Mouse (Mus musculus): ENCODE data around the gene Sar1a.

Sar1a gene

DNA sequence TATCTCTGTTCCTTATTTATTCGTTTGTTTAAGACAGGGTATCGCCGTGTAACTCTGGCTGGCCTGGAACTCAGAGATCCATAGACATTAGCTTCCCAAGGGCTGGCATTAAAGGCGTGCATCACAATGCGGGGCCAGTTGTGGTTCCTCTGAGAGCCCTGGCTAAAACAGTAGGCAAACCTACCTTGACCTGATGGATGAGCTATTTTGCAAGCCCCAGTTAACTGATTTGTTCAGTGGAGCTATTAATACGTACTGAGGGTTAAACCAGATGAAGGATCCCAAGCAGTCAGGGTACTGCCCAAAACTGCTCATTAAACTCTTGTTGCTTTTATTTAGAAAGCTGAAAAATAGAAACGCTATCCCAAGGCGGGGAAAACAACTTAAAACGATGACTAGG is 554 bp upstream of the Sar1a start:
- no peak for DNase-seq (ENCODE audit: low read depth, low spot score)

- DNase-seq (ENCODE audit: low read depth, low spot score) = no peak
Observed at GRCm38 (mm10) chr10:61689405-61689804, 9.3 kb downstream of the Sar1a start.

DNA sequence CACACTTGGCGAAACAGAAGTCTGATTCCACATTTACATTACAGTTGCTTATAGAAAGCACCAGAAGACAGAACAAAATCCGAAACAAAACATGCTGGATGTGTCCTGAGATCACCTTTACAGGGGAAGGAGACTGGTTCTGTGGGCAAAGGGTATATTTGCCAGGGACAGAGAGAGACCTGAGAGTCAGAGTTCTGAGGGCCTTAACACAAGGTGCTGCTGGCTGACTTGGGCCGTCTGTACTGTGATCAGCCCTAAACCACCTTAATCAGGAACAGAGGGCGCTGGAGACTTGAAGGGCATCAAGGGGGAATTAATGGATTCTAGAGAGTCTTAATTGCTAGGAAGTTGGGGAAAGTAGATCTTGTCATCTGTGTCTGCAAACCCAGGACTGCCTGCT is 13.5 kb downstream of the Sar1a start:
- DNase-seq (ENCODE audit: low read depth, low spot score) = no peak

DNA sequence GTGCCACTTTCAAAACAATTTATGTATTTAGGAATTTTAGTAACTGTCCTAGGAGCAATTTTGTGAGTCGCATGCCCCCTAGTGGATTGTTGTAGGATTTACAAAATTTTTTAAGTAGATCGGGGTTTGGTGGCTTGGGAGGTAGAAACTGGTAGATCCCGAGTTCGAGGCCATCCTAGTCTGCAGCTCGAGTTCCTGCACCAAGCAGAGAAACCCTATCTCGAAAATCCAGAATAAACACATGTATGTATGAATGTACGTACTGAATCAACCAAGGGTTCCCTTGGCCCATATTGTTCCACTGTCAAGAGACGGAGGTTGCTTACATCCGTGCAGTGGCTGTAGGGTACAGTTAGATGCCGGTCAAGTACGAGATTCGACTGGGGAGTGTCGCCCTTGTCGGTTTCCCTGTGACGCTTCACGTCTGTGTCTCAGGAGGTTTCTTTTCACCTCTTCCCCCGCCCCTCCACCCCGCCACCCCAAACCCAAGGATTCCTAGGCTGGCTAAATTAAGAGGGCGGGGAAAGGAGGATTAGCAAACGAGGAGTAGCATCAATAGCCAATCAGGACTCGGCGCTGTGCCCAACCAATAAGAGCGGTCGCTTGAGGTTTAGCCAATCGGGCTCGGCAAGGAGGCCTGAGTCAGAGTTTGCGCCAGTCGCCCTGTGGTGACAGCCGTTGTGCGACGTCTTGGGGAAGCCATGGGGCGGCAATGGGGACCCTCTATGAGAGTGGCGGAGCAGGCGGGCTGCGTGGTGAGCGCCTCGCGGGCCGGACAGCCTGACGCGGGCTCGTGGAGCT is 15.0 kb downstream of the Sar1a start, which contains the start of gene Tysnd1:
Gene Tysnd1 (plus strand): TSS at position 645 of the 801 bp plus-strand sequence.
- DNase-seq (ENCODE audit: low read depth, low spot score) = peak; percentile 94

GRCm38 (mm10) chr10:61695703-61696559 is 15.8 kb downstream of the Sar1a start:
- DNase-seq (ENCODE audit: low read depth, low spot score) = no peak

GRCm38 (mm10) chr10:61696560-61696823 is 16.4 kb downstream of the Sar1a start:
- DNase-seq (ENCODE audit: low read depth, low spot score) = no peak

GRCm38 (mm10) chr10:61697028-61697427 is 16.9 kb downstream of the Sar1a start:
- no peak for DNase-seq (ENCODE audit: low read depth, low spot score)

DNA sequence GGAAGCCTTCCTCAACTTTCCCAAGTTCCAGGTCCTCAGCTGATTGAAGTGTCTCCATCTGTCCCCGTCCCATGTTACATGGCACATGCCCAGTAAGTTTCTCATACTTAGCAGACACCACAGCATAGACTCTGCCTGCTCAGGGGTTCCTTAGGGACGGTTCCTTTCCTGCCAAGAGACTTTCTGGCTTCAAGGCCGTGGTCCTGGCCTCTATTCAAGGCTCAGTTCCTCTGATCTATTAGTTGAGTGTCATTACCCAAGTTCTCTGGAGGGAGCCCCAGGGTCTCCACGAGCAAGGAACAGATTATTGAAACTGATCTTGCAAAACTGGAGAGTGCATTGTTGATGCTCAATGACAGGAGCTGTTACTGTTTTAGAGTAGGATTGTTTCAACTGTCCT is 24.6 kb downstream of the Sar1a start:
- DNase-seq (ENCODE audit: low read depth, low spot score) = no peak

DNA sequence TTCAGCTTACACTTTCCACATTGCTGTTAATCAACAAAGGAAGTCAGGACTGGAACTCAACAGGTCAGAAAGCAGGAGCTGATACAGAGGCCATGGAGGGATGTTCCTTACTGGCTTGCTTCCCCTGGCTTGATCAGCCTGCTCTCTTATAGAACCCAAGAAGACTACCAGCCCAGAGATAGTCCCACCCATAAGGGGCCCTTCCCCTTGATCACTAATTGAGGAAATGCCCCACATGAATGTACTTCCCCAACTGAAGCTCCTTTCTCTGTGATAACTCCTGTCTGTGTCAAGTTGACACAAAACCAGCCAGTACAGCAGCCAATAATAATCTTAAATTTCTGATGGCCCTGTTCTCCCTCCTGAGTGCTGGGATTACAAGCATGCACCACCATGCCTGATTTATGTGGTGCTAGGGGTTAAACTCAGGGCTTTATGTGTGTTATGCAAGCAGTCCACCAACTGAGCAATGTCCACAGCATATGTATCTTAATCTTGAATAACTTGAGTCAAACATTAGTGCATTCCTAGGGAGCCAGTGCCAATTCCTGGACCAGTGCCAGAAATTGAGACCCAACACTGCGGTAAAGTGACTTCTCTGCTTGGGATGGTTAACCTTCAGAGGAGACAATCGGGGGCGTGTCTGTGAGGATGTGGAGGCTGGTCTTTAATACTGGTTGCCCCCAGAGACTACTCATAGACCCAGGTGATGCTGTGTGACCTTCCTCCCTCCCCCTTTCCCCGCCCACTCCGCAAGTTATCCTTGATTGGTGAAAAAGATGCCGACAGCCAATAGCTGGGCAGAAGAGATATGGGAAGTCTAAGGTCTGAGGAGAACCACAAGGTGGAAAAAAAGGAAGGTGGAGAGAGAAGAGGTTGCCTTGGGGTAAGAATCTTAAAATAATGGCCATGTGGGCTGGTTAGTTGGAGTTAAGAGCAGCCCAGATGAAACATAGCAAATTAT is 26.6 kb downstream of the Sar1a start:
- no peak for DNase-seq (ENCODE audit: low read depth, low spot score)

- DNase-seq (ENCODE audit: low read depth, low spot score) = no peak
Observed at GRCm38 (mm10) chr10:61713601-61714000, 33.5 kb downstream of the Sar1a start.

DNA sequence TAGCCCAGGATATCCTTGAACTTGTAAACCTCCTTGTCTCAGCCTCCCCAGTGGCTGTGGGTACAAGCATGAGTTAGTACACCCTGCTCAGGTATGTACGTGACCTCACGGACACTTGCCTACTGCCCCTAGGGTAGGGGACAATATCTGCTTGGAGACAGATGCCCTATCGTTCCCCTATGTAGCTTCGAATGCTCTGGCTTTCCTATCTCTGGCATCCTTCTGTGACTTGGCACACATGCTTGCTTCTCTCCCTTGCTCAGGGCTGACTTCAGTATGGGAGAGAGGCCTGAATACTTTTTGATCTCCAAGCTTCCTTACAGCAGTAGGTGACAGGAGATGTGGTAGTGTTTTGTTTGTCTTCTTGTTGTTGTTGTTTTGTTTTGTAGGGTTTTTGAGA is 34.0 kb downstream of the Sar1a start:
- DNase-seq (ENCODE audit: low read depth, low spot score) = no peak

DNA sequence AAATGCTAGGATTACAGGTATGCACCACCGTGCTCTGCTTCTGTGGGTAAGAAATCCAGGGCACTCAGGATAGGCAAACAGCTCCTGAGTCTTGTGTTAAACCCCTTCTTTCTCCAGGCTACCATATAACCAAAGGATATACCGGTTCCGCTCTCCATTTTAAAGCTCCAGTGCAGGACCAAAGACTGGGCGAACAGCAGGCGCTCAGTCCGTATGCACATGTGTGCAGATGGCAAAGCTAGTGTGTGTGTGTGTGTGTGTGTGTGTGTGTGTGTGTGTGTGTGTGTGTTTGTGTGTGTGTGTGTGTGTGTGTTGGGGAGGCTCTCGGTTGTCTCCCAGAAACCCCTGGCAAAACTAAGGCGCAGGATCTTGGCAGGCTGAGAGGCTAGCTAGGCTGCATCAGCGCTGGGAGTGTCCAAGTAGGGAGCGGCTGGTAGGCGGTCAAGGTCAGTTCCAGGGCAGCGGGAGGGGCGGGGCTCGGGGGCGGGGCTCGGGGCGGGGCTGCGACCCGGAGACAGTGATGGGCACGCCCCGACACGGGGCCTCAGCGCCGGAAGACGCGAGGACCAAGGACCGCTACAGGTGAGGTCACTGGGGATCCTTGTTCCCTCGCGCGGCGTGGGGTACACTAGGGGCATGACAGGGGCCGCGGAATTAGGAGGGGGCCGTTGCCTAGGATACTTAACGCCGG is 34.8 kb downstream of the Sar1a start, which contains the start of gene Aifm2:
Gene Aifm2 (plus strand): TSS at position 493 of the 691 bp plus-strand sequence.
- DNase-seq (ENCODE audit: low read depth, low spot score) = peak; percentile 53

DNA sequence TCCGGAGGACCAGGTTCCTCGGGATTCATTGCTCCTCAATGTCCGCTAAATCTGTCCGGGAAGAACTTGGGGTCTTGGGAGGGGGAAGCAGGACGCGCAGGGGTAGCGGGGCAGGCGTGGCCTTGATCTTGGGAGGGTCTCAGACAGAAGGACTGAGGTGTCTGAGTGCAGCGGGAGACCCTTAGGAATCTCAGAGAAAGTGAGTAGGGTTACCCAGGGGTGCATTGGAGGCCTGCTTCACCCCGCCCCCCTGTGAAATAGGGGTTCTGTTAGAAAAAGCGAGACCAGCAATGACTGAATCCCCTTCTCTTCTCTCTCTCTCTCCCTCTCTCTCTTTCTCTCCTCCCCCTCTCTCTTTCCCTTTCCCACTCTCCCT is 35.4 kb downstream of the Sar1a start:
- DNase-seq (ENCODE audit: low read depth, low spot score) = no peak

- no peak for DNase-seq (ENCODE audit: low read depth, low spot score)
Observed at GRCm38 (mm10) chr10:61715996-61716864, 36.1 kb downstream of the Sar1a start.

- DNase-seq (ENCODE audit: low read depth, low spot score) = no peak
Observed at GRCm38 (mm10) chr10:61717406-61718296, 37.6 kb downstream of the Sar1a start.

- no peak for DNase-seq (ENCODE audit: low read depth, low spot score)
Observed at GRCm38 (mm10) chr10:61720331-61720730, 40.2 kb downstream of the Sar1a start.

DNA sequence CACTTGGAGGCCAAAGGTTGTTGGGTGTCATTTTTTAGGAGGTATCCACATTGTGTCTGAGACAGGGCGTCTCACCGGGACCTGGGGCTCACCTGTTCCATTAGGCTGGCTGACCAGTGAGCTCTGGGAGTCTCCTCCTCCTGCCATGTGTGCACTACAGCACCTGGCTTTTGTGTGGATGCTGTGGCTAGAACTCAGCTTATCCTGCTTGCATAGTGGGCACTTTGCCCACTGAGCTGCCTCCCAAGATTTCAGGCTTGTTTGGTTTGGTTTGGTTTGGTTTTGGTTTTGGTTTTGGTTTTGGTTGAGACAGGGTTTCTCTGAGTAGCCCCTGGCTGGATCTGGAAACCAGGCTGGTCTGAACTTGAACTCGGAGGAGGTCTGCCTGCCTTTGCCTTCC is 42.1 kb downstream of the Sar1a start:
- no peak for DNase-seq (ENCODE audit: low read depth, low spot score)

DNA sequence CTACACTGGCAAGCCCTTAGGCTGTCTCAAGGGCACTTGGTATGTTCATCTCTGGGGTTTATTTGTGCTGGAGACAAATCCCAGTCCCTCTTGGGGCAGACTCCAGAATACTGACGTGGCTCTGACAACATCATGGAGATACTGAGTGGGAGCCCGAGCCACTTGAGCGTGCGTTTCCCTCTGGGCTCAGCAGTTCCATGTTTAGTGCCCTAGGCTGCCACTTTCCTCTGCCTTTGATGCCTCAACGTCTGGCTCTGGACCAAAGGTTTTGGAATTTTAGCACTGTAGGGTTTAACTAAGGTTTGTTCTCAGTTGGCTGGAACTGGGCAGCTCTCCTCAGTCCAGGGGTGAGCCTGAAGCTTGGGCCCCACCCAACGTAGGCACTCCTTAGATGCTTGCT is 43.2 kb downstream of the Sar1a start:
- DNase-seq (ENCODE audit: low read depth, low spot score) = no peak

GRCm38 (mm10) chr10:61729181-61729580 is 49.1 kb downstream of the Sar1a start:
- DNase-seq (ENCODE audit: low read depth, low spot score) = no peak
